Mouse (Mus musculus) neutrophil, adult 83 days (primary cell): Measurements from ENCODE around the gene Hmgn3. TPM values are rescaled to one million over a fixed set of nuclear protein-coding genes. Genes with fewer than 3 reads are reported as not detected.

Source experiments
- total RNA-seq, 2 experiments: library from RNA; stranded (reverse); gene quantifications; one replicate each; pipeline ENCODE4 v1.2.4; 2023

Gene Hmgn3
- 1 to 10 TPM; 3.0 to 3.7 TPM for total RNA-seq

DNA sequence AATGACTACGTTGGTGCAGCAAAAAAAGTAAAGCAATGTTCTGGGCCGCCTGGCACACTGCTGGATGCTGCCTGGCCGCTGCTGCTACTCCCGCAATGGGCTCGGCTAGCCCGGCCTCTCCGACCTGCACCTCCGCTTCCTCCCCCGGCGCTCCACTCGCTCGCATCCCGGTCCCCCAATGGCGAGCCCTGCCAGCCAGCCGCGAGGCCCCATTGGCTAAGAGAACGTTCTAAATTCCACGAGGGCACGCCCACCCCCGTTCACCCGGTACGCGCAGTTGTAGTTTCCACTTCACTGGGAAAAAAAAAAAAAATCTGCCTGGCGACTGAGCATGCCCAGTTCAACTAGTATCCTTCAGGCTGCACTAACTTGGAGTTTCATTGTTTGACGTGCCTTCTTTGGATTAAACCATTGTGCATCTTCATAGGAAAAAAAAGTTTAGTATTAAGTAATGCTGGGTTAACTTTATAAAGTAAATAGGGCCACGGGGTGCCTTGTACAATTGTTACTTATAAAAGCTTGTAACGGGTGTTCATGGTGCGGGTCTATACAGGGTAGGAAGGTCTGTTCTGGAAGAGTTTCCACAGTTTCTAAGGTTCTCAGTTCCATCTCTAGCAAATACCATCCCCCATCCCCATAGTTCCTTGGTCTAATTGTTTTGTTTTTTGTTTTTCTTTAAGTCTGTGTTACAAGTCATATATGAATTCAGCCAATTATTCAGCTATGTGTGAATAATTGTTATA lies at the start of gene Hmgn3:
Gene Hmgn3, minus strand, starts transcription at position 240 of the 743 bp plus-strand sequence.

Other genes with a start within 250 kb of the Hmgn3 start
- gene Phip, start 171.2 kb downstream of the Hmgn3 start, total RNA-seq: 100 to 1,000 TPM in 1 of 2 experiments, 10 to 100 TPM in 1; 89.8 to 111 TPM